Mouse (Mus musculus) left cerebral cortex, postnatal 25 days (tissue): ENCODE results near the gene Wdr91. TPM values are rescaled to one million over a fixed set of nuclear protein-coding genes. Genes with fewer than 3 reads are reported as not detected.
A peak's percentile ranks its signal among the peaks of the same experiment; 100 is the strongest.

ENCODE experiments used
- DNase-seq, 2 experiments: peaks; one replicate each; pipeline ENCODE4 v3.0.0; 2022; ENCODE audit warnings: low spot score in 2 of 2, mixed read lengths in 1 of 2
- intact Hi-C: fragments of 180-260 bp; cut with DNase I; formaldehyde crosslinking; loops from one replicate; pipeline ENCODE4 v1.15.1; 2025
- total RNA-seq, 2 experiments: library from RNA; stranded (reverse); gene quantifications; 2 replicates each; pipeline ENCODE4 v1.2.3; 2021

Wdr91 gene
- total RNA-seq, 2 experiments from 2014 or later: 28.3 to 36.4 TPM

- intact Hi-C loops: no loop called here
- no peak for DNase-seq
Measured at GRCm38 (mm10) chr6:34920631-34921030, 10.0 kb upstream of the Wdr91 start.

GRCm38 (mm10) chr6:34919956-34920355 lies 9.3 kb upstream of the Wdr91 start, which contains the start of gene Stra8:
Gene Stra8, plus strand, starts transcription at chr6:34920163.
- intact Hi-C loops: no loop called here
- DNase-seq: no peak

DNA sequence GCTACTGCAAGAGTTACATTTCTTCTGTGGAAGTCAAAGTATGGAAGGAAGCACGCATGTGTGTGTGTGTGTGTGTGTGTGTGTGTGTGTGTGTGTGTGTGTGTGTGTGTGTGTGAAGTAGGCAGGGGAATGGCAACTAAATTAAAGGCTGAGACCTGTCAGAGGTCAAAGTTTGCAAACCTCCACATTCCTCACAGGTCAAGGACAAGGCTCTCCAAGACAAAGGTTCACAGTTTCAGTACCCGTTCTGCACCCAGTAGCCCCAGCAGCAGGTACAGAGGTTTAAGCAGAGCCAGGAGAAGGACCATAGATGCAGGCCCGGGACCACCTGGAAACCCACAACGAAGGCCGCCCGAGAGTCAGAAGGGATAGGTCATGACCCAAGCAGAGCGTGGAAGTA lies 8.5 kb upstream of the Wdr91 start:
- intact Hi-C loops: no loop called here
- no peak for DNase-seq

- intact Hi-C loops: no loop called here
- no peak for DNase-seq
Measured at GRCm38 (mm10) chr6:34914462-34914861, 3.8 kb upstream of the Wdr91 start.

DNA sequence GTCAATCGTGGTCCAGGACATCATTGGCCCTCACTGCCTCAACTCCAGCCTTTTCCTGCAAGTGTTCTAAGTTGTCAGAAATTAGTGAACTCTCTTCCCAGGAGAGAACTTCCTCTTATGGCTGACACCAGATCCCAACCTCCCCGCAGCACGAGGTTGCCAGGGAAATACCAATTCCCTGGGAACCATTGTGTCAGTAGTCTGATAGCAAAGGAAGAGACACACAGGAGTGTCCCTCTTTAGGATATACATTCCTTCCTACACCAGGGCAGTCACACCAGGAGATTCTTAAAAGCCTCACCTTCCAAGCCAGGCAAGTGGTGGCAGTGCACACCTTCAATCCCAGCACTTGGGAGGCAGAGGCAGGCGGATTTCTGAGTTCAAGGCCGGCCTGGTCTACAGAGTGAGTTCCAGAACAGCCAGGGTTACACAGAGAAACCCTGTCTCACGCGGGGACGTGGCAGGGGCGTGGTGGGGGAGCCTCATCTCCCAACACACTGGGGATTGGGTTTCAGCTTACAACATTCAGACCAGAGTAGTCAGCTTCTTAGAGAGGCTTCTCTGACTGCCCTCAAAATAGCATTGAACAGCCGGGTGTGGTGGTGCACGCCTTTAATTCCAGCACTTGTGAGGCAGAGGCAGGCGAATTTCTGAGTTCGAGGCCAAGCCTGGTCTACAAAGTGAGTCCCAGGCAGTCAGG lies 2.8 kb upstream of the Wdr91 start:
- no peak for DNase-seq
- intact Hi-C loops: no loop called here

- DNase-seq: peak in 1 of 2 experiments; percentile 24
- intact Hi-C loops: no loop called here
Measured at GRCm38 (mm10) chr6:34909631-34910345, 888 bp downstream of the Wdr91 start.

GRCm38 (mm10) chr6:34907696-34908260 lies 2.9 kb downstream of the Wdr91 start:
- intact Hi-C loops: no loop called here
- no peak for DNase-seq

DNA sequence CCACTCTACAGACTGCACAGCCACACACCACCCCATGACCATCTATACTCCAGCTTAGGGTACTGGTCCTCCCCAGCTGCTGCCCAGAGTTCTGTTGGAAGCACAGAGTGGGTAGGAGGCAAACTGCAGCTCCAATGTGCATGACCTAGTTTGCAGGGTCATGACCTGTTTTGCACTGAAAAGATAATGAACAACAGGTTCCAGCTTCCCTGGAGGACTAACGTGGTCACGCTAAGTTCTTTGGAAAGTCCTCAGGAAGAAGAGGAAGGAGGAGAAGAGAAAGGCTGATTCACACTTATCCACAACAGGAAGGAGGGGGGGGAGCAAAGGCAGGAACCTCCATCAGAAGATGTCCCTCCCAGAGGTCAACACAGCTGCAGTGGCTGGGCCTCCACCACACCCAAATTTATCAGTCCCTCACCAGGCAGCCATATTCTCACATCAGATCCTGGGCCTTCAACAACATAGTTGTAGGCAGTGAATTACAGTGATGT lies 3.5 kb downstream of the Wdr91 start:
- no peak for DNase-seq
- intact Hi-C loops: no loop called here

DNA sequence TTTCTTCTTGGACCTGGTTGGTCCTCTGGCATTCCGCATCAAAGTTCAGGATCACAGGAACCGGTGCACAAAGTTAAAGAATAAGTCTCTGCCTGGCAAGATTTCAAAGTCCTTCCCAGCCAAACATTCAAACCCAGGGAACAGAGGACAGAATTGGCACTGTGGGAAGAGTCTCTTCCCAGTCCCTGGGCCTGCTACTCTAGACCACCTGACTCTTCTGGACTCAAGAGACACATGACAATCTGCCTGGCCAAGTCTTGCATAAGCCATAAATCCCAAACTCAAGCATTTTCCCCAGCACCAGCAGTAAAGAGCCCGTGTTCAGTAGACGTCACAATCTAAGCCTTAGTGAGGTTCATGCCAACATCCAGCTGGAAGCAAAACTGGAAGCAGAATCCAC lies 4.0 kb downstream of the Wdr91 start:
- DNase-seq: peak in 1 of 2 experiments; percentile 20
- intact Hi-C loops: no loop called here

GRCm38 (mm10) chr6:34906125-34906524 lies 4.6 kb downstream of the Wdr91 start:
- intact Hi-C loops: no loop called here

DNA sequence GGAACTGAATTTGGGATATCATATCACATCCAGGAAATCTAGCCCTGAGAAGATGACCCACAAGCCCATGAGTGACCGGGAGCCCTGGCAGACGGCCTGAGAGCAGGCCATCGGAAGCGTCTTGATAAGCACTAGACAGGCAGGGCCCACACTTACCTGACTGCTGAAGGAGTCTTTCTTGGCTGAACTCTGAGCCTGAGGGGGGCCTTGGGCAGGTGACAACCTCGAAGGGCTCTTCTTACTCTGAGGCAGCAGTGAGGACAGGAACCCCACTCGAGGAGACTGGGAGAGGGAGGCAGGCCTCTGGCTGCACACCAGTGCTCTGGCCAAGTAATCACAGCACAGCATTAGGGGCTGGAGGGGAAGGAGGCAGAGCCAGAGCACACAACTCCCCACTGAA lies 6.3 kb downstream of the Wdr91 start:
- no peak for DNase-seq
- intact Hi-C loops: no loop called here

More at GRCm38 (mm10) chr6:34906125-34906524, 4.6 kb downstream of the Wdr91 start:
- no peak for DNase-seq

DNA sequence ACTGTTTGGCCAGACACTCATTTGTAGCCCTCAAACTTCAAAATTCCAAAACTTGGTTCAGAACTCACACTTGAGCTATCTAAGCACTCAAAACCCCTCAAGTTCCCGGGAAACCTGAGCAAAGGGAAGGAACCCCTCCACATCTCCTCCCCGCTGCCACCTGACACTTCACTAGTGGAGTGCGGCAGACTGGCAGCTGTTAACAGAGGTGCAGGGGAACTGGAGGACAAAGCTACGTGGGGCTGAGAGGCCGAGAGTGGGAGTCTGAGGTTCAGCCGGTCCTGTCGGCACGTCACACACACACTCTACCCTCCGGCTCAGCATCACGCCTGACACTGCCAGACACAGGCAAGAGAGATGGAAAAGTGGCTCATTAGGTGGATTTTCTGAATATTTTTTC lies 6.8 kb downstream of the Wdr91 start:
- intact Hi-C loops: no loop called here
- DNase-seq: no peak

DNA sequence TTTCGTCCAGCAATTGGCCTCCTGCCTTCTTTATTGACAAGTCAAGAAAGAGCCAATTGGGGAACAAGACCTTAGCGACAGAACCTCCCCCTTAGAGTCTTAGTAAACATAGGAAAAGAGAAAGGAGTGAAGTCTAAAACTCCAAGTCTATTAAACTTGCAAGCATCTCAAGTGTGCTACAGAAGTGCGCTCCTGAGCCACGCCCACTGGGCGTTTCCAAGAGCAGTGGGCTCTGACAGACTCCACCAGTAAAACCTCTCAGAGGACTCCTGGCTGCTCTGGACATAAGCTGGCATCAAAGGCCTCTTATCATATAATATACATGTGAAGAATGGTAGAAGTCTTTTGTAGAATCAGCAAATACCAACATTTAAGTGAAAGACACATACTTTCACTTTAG lies 7.2 kb downstream of the Wdr91 start:
- intact Hi-C loops: no loop called here
- DNase-seq: no peak

- DNase-seq: no peak
- intact Hi-C loops: no loop called here
Measured at GRCm38 (mm10) chr6:34902578-34902977, 8.1 kb downstream of the Wdr91 start.

DNA sequence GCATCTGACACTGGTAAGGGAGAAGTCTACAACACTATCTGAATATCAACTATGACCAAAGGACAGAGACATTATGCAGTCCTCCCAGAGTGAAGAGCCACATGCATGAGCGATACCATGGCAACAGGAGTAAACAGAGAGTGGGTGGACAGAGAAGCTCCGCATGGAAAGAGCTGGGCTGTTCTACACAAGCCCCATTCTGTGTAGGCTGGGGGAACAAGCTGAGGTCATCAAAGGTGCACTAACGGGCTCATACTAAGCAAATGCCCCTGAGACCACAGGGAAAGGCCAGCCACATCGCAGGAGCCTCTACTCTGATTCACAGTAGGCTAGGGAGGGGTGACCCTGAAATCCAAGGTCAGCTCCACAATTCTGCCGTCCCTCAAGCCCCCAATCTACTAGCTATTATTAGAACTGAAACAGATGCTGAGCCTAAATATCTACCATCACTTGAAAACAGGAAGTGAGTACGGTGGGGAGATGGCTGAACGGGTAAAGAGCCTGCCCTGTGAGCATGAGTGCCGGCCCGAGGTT lies 8.7 kb downstream of the Wdr91 start:
- DNase-seq: no peak
- intact Hi-C loops: no loop called here

DNA sequence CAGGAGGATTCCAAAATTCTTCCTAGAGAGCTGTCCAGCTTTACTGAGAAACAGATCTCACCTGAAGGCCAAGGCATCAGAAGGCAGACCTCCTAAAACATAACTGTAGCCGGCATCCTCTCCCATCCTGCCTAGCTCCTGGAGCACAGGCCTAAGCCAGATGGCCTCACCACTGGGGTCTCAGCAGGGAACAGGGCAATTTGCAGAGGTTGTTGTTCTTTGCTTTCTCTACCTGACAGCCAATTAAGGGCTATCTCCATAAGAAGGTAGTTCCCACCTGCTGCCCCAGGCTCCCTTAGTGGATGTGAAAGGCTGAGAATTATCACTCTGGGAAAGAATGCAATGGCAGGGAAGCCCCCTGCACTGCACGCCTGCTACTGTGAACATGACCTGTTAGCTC lies 9.7 kb downstream of the Wdr91 start:
- no peak for DNase-seq
- intact Hi-C loops: no loop called here

GRCm38 (mm10) chr6:34899127-34899526 lies 11.5 kb downstream of the Wdr91 start:
- DNase-seq: no peak
- intact Hi-C loops: no loop called here

DNA sequence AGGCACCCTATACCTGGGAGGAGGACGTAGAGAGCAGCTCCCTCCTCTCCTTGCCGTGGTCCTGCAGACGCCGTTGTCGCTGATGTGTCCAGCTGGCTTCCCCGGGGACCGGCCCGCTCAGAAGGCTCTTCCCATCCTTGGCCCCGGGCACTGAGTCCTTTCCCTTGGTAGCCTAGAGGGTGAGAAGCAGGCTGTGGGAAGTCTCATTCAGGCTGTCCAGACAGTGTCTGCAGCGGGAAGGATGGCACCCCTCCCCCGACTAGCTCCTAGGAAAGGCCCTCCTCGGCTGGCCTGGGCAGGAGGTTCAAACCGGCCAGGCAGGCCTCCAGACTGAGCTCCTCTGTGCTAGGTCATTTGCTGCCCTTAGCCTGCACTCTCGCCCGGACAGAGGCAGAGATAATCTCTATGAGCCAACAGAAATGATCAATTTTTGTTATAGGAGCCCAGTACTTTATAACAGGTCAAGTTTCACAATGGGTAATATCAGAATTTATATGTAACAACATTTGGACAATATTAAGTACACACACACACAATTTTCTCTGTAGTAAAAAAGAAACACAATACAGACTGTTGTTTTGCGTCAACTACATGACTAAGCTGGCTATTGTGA lies 14.4 kb downstream of the Wdr91 start:
- intact Hi-C loops: no loop called here
- no peak for DNase-seq

DNA sequence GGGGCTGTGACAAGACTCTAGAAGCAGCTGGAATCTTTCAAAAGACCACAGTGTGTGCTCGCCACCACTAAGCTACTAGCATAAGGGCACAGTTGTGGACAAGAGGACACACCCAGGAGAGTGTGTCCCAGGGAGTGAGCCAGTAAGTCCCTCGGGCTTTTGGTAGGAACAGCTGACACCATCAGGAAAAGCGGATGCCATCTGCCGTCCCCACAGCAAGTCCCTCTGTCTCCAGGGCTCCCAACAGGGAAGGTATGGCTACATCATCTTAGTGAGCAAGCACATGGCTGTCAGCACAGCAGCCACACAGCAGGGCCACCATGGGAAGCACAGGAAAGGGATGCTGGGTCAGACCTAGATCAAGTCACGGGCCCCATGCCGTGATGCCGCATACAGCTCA lies 15.1 kb downstream of the Wdr91 start:
- intact Hi-C loops: no loop called here
- DNase-seq: no peak

GRCm38 (mm10) chr6:34889185-34889584 lies 21.5 kb downstream of the Wdr91 start:
- no peak for DNase-seq
- intact Hi-C loops: no loop called here
